Mouse (Mus musculus) bone marrow macrophage, adult 2 months (primary cell): ENCODE data around the gene Mphosph9.

ENCODE experiments used
- CTCF ChIP-seq: IDR thresholded peaks from 2 replicates; pipeline ENCODE4 v1.5.1; 2012; ENCODE audit warnings: low read depth, mild to moderate bottlenecking, low read length, moderate library complexity
- POLR2A ChIP-seq: IDR thresholded peaks from 2 replicates; pipeline ENCODE4 v1.6.1; 2012; ENCODE audit warnings: mild to moderate bottlenecking, low read depth, low read length, borderline replicate concordance

DNA sequence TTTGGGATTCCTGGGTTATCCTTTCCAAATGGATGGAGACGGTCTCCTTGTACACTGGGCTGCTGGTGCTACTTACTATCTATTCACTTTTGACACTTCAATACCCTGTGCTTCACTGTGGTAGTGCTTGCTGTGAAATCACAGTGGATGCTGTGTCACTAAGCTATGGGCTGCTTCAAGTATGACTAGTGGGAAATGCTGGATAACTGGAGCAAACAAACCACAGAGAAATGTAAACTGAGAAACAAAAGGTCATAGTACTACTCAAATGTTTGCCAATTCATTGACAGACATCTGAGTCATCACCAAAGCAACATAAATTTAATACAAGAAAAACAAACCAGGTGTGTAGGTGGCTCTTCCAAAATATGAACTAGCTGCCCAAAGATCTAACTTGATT, 48.6 kb upstream of the Mphosph9 start:
- TF ChIP-seq POLR2A (no peak), CTCF (no peak)
